Mouse (Mus musculus) liver, embryonic 12.5 days (tissue): ENCODE measurements around the gene Shf. TPM values are rescaled to one million over a fixed set of nuclear protein-coding genes. Genes with fewer than 3 reads are reported as not detected.

Experiments
- polyA plus RNA-seq: library from polyadenylated mRNA; unstranded; fragments of >200 nt; fragmentation: Nextera tagmentation; extraction: Ambion mirVana; gene quantifications from 2 replicates; pipeline ENCODE4 v1.2.1, GENCODE M21; 2016

The Shf gene
- polyA plus RNA-seq, 1 experiment from 2014 or later = 2.0 TPM

Other genes starting within 250 kb of the Shf start
- gene B2m, start 221.5 kb downstream of the Shf start, polyA plus RNA-seq = 273 and 281 TPM in 2 replicates
- gene Trim69, start 208.5 kb downstream of the Shf start, polyA plus RNA-seq = 0.07 TPM in 1 of 2 replicates, not detected in the other
- 0.05 TPM in 1 of 2 replicates, not detected in the other for gene Patl2, start 183.0 kb downstream of the Shf start, polyA plus RNA-seq
- gene Terb2, start 182.9 kb downstream of the Shf start, polyA plus RNA-seq = not detected in 2 replicates
- gene Sord, start 134.4 kb downstream of the Shf start, polyA plus RNA-seq = 159 and 163 TPM in 2 replicates
- not detected in 2 replicates for gene Duox2, start 70.7 kb downstream of the Shf start, polyA plus RNA-seq
- gene Duoxa2, start 70.3 kb downstream of the Shf start, polyA plus RNA-seq = not detected in 2 replicates
- gene Duoxa1, start 55.4 kb downstream of the Shf start, polyA plus RNA-seq = not detected in 2 replicates
- gene Duox1, start 53.5 kb downstream of the Shf start, polyA plus RNA-seq = not detected in 2 replicates
- gene Slc28a2, start 57.3 kb upstream of the Shf start, polyA plus RNA-seq = 0.31 and 0.35 TPM in 2 replicates
- not detected in 2 replicates for gene Gm14085, start 115.8 kb upstream of the Shf start, polyA plus RNA-seq
- gene Gatm, start 242.1 kb upstream of the Shf start, polyA plus RNA-seq = 19.3 and 19.9 TPM in 2 replicates